Mouse (Mus musculus): ENCODE results near the gene Tekt3. TPM values are rescaled to one million over a fixed set of nuclear protein-coding genes. Genes with fewer than 3 reads are reported as not detected.

The Tekt3 gene
- polyA plus RNA-seq, 1 experiment from 2014 or later: 0.16 TPM

DNA sequence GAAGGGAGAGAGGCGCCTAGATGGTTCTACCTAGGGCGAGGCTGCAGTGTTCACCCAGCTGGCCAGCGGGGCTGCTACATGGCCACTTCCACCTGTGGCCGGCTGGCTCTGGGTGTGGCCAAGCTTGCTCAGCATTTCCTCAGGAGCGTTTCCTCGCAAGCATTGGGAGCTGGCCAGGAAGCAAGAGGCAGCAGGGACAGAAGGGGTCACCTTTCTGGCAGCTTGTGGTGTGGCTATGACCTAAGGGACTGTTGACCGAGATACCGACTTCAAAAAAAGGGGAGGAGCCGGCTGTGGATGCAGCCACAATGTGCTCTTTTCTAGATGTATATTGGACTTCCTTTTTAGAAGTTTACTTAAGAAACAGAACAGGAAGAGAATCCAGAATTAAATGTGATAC lies 67.9 kb downstream of the Tekt3 start:
- Histone ChIP-seq H3K9me3 (no peaks in the 10 kb centered on the region), H3K27me3 (peaks cover 4% of the 10 kb centered on the region), H3K4me3 (peak overlapping the region; percentile 16; the same call in 1 of the 2 replicates), H3K4me2 (peak overlapping the region; percentile 90), H3K4me1 (peaks cover 44% of the 10 kb centered on the region), H3K36me3 (peaks cover 3% of the 10 kb centered on the region; the same call in 1 of the 2 replicates), H3K9ac (no peak overlapping the region), H3K27ac (0 out of 2 replicates have a peak overlapping the region, but pooled peaks have one; percentile 30)
- no peak for ATAC-seq (ENCODE audit: borderline replicate concordance, extremely low read depth, low FRiP score, low TSS enrichment)
- WGBS: 22% methylated on average over 9 of the region's 9 CpGs

DNA sequence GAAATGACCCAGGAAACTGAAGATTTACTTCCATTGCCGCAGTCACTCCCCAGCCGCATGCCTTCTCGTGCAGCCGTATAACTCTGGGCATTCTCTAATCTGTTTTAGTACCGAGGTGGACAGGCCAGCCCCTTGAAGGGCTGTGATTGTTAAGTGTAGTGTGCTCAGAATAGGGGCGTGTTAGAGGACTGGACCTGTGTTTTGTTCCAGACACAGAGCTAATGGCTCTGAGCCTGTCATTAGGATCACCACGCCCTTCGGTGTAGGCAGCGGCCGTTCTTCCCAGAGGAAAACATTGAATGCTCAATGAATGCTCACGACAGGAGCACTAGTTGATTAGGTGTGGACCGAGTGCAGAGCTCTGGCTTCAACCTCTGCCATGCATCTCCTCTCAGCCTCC lies 68.4 kb downstream of the Tekt3 start:
- Histone ChIP-seq H3K4me1 (peaks cover 45% of the 10 kb centered on the region), H3K9ac (no peak overlapping the region), H3K27ac (peak overlapping the region; percentile 30; the same call in 1 of the 2 replicates), H3K4me3 (no peak overlapping the region), H3K4me2 (peak overlapping the region; percentile 90), H3K36me3 (peaks cover 8% of the 10 kb centered on the region; the same call in 1 of the 2 replicates), H3K9me3 (no peaks in the 10 kb centered on the region), H3K27me3 (peaks cover 4% of the 10 kb centered on the region)
- WGBS: 29% methylated on average over 12 of the region's 12 CpGs
- ATAC-seq (ENCODE audit: borderline replicate concordance, extremely low read depth, low FRiP score, low TSS enrichment): no peak

DNA sequence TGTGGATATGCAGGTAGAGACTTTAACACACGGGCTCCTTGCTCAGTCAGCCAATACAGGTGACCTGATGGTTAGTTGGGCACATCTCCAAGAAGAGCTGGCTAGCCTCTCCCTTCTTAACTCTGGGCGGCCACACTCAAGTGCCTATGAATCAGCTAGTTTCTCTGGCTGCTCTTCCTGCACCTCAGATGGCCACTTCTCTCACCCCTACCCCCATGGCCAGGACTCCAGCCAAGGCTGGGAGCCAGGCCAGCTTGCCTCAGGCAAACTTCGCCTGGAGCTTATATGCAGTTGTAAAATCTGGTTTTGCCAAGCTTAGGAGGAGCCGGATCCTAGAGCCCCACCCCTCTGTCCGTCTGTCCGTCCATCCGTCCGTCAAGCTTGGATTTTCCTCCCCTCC lies 69.0 kb downstream of the Tekt3 start:
- peaks cover 52% of the 10 kb centered on the region for H3K4me1 ChIP-seq
- H3K36me3 ChIP-seq: peaks cover 9% of the 10 kb centered on the region; the same call in 1 of the 2 replicates
- WGBS: 22% methylated on average over 8 of the region's 8 CpGs
- peak overlapping the region; percentile 90 for H3K4me2 ChIP-seq
- peak overlapping the region; percentile 65 for H3K4me3 ChIP-seq
- no peaks in the 10 kb centered on the region for H3K9me3 ChIP-seq
- H3K27me3 ChIP-seq: peaks cover 4% of the 10 kb centered on the region
- peak; percentile 7; the same call in 1 of the 2 replicates for ATAC-seq (ENCODE audit: borderline replicate concordance, extremely low read depth, low FRiP score, low TSS enrichment)
- peak overlapping the region; percentile 98 for H3K27ac ChIP-seq
- H3K9ac ChIP-seq: peak overlapping the region; percentile 80

DNA sequence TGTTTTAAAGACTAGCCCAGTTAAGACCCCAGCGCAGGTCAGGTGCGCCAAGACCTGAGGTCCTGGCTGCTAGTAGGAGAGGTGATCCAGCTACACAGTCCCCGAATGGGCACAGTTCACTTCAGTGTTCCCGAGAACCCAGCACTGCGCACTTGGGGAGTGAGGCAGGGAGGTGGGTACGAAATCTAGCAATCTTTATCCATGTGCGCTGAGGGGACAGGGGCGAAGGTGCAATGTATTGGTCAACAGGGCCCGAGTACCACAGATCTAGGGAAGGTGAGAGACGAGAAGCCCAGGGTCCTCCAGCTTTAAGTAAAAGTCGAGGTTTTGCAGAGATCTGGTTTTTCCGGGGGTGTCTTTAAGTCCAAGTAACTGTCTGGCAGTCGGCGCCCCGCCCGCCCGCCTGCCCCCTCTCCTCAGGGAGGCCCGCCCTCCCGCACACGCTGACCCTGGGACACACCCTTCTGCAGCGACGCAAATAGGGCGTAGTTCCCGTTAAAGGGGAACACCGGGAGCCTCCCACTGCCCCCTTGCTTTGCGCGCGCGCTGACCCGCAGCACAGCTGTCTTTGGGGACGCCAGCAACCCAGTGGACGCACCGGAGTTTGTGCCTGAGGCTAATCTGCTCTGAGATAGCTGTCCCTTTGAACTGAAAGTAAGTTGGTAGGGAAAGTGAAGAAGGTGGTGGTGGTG lies 69.7 kb downstream of the Tekt3 start:
- Histone ChIP-seq H3K4me2 (peak overlapping the region; percentile 90), H3K27ac (peak overlapping the region; percentile 98), H3K4me1 (peaks cover 52% of the 10 kb centered on the region), H3K9ac (peak overlapping the region; percentile 80), H3K4me3 (peak overlapping the region; percentile 65), H3K36me3 (peaks cover 9% of the 10 kb centered on the region; the same call in 1 of the 2 replicates), H3K9me3 (no peaks in the 10 kb centered on the region), H3K27me3 (peaks cover 4% of the 10 kb centered on the region)
- ATAC-seq (ENCODE audit: borderline replicate concordance, extremely low read depth, low FRiP score, low TSS enrichment): peak; percentile 62
- 5% methylated on average over 33 of the region's 33 CpGs for WGBS

DNA sequence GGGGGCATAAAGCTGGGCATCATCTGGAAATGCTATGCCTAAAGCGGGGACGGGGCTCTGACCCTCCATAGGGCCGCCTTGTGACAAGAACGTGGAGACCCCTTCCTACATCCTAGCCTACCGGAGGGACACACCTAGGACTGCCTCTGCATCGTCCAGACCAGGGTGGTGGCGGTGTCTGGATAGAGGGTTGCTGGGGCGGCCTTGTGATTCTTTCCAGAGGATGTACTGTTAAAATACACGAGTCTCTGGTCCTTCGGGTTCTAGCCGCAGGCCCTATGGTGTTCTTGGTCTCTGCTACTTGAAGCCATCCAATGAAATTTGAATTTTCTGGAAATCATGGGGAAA lies 70.2 kb downstream of the Tekt3 start:
- H3K4me2 ChIP-seq: peak overlapping the region; percentile 90
- H3K4me1 ChIP-seq: peaks cover 54% of the 10 kb centered on the region
- no peaks in the 10 kb centered on the region for H3K9me3 ChIP-seq
- peak overlapping the region; percentile 80 for H3K9ac ChIP-seq
- H3K27me3 ChIP-seq: peaks cover 4% of the 10 kb centered on the region
- peak overlapping the region; percentile 65 for H3K4me3 ChIP-seq
- H3K27ac ChIP-seq: peak overlapping the region; percentile 98
- H3K36me3 ChIP-seq: peaks cover 13% of the 10 kb centered on the region; the same call in 1 of the 2 replicates
- 5% methylated on average over 11 of the region's 11 CpGs for WGBS
- ATAC-seq (ENCODE audit: borderline replicate concordance, extremely low read depth, low FRiP score, low TSS enrichment): no peak

DNA sequence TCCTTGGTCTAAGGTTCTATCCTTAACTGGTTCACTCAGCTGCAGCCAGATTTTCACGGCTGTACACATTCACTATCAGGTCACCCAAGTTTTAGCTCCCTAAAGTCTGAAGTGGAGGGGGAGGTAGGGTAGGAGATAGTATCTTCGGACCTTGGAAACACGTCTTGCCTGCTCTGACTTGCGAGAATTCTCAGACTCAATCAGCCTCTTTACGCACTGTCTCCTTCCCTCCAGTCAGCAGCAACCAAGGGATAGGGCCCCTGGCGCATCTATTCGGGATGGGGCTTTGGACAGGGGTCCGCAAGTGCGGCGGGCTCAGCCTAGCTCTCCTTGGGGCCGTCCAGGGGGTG lies 70.7 kb downstream of the Tekt3 start:
- peak overlapping the region; percentile 98 for H3K27ac ChIP-seq
- WGBS: 2% methylated on average over 11 of the region's 11 CpGs
- peak overlapping the region; percentile 65 for H3K4me3 ChIP-seq
- no peak; the same call in 1 of the 2 replicates for ATAC-seq (ENCODE audit: borderline replicate concordance, extremely low read depth, low FRiP score, low TSS enrichment)
- peaks cover 4% of the 10 kb centered on the region for H3K27me3 ChIP-seq
- no peaks in the 10 kb centered on the region for H3K9me3 ChIP-seq
- peaks cover 15% of the 10 kb centered on the region; the same call in 1 of the 2 replicates for H3K36me3 ChIP-seq
- peak overlapping the region; percentile 90 for H3K4me2 ChIP-seq
- peak overlapping the region; percentile 80 for H3K9ac ChIP-seq
- peaks cover 54% of the 10 kb centered on the region for H3K4me1 ChIP-seq

DNA sequence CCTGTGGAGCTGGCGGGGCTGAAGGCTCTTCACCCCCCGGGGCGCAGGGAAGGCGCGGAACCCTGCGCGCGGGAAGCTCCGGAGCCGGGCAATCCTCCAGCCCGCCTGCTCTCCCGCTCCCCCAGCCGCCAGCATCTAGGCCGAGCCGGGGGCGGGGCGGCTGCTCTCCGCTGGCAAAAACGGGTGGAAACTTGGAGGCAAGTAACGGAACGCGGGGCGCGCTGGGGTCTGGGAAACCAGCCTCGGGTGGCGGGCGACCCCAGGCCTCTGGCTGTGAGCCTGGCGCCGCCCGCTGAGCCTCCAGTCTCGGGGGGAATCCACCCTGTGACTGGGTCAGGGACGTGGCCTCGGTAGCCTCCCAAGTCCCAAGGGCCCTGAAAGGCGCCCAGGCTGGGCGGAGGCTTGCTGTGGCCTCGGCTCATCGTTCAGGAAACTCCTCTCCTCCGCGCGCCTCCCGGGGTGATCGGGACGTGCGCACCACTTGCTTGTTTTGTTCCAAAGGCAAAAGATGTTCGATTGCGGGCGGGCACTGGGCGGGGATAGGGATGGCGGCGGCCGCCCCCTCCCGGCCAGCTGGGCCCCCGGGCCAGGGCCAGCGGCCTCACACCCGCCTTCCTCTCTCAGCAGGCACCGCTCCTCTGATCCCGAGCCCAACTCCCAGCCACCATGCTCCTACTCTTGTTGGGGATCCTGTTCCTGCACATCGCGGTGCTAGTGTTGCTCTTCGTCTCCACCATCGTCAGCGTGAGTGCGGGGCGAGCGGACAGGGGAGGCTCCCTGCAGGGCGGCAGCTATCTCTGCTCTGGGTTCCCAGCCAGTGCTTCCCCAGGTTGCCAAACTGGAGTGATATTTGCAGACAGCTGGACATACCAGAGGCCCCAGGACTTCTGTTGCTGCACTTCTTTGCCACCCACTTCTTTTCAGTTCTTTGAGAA lies 71.3 kb downstream of the Tekt3 start:
- under 1% methylated on average over 65 of the region's 66 CpGs for WGBS
- Histone ChIP-seq H3K36me3 (peaks cover 17% of the 10 kb centered on the region; the same call in 1 of the 2 replicates), H3K27me3 (peaks cover 4% of the 10 kb centered on the region), H3K4me3 (peak overlapping the region; percentile 65), H3K9me3 (no peaks in the 10 kb centered on the region), H3K4me2 (peak overlapping the region; percentile 90), H3K9ac (peak overlapping the region; percentile 80), H3K27ac (peak overlapping the region; percentile 98), H3K4me1 (peaks cover 55% of the 10 kb centered on the region)
- ATAC-seq (ENCODE audit: borderline replicate concordance, extremely low read depth, low FRiP score, low TSS enrichment): peak; percentile 68

DNA sequence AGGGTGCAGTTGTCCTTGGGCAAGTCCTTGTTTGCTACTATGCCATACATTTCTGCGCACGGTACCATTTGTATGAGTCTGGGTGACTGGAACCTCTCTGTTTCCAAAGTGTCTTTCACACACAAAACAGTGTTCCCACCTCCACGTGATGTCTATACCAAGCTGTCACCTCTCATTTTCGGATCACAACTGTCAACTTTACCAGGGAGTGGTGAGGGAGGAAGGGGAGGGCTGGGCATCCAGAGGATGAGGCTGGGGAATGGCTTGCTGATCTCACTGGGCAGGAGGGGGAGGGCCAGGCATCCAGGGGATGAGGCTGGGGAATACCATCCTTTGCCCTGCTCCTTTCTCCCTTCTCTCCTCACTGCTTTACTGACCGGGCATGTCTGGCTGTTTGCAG lies 72.6 kb downstream of the Tekt3 start:
- Histone ChIP-seq H3K9ac (0 out of 2 replicates have a peak overlapping the region, but pooled peaks have one; percentile 80), H3K9me3 (no peaks in the 10 kb centered on the region), H3K4me2 (peak overlapping the region; percentile 90), H3K4me1 (peaks cover 54% of the 10 kb centered on the region), H3K36me3 (peaks cover 23% of the 10 kb centered on the region; the same call in 1 of the 2 replicates), H3K4me3 (peak overlapping the region; percentile 65), H3K27me3 (peaks cover 4% of the 10 kb centered on the region), H3K27ac (0 out of 2 replicates have a peak overlapping the region, but pooled peaks have one; percentile 9)
- ATAC-seq (ENCODE audit: borderline replicate concordance, extremely low read depth, low FRiP score, low TSS enrichment): no peak
- 81% methylated on average over 5 of the region's 5 CpGs for WGBS

DNA sequence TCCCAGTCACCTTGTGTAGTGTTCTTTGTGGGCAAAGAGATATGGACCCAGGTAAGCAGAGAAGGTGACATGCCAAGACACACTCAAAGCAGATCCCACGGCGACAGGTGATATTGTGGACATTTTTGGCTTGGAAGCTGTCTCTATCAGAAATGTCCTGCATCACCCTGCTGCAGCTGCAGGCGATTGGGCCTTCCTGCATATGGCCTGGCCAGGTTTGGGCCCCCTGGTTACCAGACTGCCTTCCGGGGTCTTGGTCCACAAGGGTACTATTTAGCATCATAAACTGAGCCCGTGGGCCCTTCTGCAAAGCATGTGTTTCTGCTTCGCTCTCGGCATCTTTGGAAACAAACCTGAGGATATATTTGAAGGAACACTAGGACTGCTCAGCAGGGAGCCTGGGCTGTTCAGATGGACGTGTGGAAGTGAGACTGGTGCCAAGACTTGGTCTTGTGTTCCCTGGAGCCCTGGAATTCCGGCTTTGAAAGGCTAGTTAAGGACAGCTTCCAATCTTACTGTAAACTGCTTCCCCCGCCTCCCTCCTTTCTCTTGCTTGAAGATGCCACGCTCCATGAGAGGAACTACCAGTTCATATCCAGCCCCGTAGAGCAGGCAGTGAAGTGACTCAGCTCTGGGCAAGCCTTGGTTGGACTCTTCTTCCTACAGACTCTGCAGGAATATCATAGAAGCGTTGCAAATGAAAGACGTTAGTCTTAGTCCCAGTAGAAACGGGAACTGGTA lies 73.5 kb downstream of the Tekt3 start:
- H3K4me2 ChIP-seq: 0 out of 2 replicates have a peak overlapping the region, but pooled peaks have one; percentile 90

DNA sequence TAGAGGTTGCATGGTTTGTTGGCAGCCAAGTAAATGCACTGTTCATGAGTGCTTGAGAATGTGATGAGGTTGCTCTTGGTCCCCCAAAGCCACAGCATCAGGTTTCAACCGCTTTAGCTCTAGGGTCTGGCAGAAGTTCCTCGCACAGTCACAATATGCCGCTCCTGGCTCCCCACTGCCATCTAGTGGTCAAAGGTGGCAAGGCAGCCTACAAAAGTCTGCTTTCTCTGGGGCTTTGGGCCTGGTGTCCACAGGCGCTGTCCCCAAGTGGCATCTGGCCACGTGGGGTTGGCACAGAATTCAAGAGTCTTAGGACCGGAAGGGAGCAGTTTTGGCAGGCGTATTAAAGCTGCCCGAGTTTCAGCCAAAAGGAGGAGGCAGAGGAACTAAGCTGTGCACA lies 74.2 kb downstream of the Tekt3 start:
- H3K4me1 ChIP-seq: peaks cover 38% of the 10 kb centered on the region
- peak; percentile 55 for ATAC-seq (ENCODE audit: borderline replicate concordance, extremely low read depth, low FRiP score, low TSS enrichment)
- no peak overlapping the region for H3K4me3 ChIP-seq
- peaks cover 4% of the 10 kb centered on the region for H3K27me3 ChIP-seq
- H3K36me3 ChIP-seq: peaks cover 34% of the 10 kb centered on the region
- H3K9me3 ChIP-seq: no peaks in the 10 kb centered on the region
- no peak overlapping the region for H3K9ac ChIP-seq
- WGBS: 0% methylated on average over 8 of the region's 8 CpGs
- peak overlapping the region; percentile 54 for H3K27ac ChIP-seq
- 0 out of 2 replicates have a peak overlapping the region, but pooled peaks have one; percentile 90 for H3K4me2 ChIP-seq

More for the DNA sequence above, 73.5 kb downstream of the Tekt3 start:
- Histone ChIP-seq H3K27ac (peak overlapping the region; percentile 54), H3K36me3 (peaks cover 27% of the 10 kb centered on the region), H3K9ac (no peak overlapping the region), H3K9me3 (no peaks in the 10 kb centered on the region), H3K4me1 (peaks cover 45% of the 10 kb centered on the region), H3K4me3 (peak overlapping the region; percentile 65; the same call in 1 of the 2 replicates), H3K27me3 (peaks cover 4% of the 10 kb centered on the region)
- no peak for ATAC-seq (ENCODE audit: borderline replicate concordance, extremely low read depth, low FRiP score, low TSS enrichment)
- WGBS: 55% methylated on average over 15 of the region's 15 CpGs

DNA sequence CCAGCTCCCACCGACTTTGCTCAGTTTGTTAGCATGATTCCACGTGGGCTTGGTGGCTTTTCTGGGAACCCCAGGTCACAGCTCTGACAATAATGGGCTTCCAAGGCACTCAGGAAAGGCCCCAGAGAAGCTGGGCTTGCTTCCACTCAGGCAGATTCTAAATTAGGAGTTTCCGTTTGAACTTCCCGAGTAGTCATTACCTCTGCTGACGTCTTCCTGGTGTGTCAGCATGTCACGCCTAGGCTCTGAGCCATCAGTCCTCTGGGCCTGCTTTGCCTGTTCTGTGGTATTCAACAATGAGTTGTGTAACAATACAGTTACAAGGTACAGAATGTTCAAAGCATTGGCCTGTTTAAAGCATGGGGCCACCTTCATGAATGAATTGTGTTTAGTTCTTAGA lies 74.8 kb downstream of the Tekt3 start:
- ATAC-seq (ENCODE audit: borderline replicate concordance, extremely low read depth, low FRiP score, low TSS enrichment): no peak
- no peaks in the 10 kb centered on the region for H3K9me3 ChIP-seq
- H3K4me2 ChIP-seq: no peak overlapping the region
- peaks cover 4% of the 10 kb centered on the region for H3K27me3 ChIP-seq
- H3K9ac ChIP-seq: no peak overlapping the region
- peak overlapping the region; percentile 30; the same call in 1 of the 2 replicates for H3K27ac ChIP-seq
- no peak overlapping the region for H3K4me3 ChIP-seq
- peaks cover 40% of the 10 kb centered on the region for H3K36me3 ChIP-seq
- WGBS: 59% methylated on average over 6 of the region's 6 CpGs
- peaks cover 32% of the 10 kb centered on the region for H3K4me1 ChIP-seq
